Comparison of ENCODE assay signal across 7 mouse cellular contexts in the genomic region with DNA sequence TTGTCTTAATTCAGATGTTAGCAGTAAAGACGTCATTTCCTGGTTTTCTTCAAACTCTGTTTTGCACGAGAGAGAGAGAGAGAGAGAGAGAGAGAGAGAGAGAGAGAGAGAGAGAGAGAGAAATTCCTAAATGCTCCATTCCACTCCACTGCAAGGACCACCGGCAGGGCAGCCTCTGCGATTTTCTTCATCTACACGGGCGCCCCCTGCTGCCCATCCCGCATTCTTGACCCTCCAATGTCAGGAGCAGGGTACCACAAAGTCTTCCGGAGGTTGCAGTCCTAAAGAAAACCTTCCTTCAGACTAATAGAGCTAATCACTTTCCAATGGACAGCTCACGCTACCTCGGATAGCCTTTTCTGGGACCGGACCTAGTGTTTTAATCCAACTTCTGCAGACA. TPM values are rescaled to one million over a fixed set of nuclear protein-coding genes. Genes with fewer than 3 reads are reported as not detected.
A peak's percentile ranks its signal among the peaks of the same experiment; 100 is the strongest.
DNase-seq lines count a peak whose midpoint lies in the region; ATAC-seq and TF ChIP-seq lines count a peak whose summit lies in the region.

No protein-coding gene starts in this region.

- no peak overlapping the region for H3K27ac ChIP-seq in intestine, postnatal 0 days (ENCODE audit: low read depth, low read length)
- H3K27ac ChIP-seq in limb, embryonic 12.5 days, result peak overlapping the region; percentile 98
- no peak overlapping the region for H3K27ac ChIP-seq in midbrain, embryonic 13.5 days
- no peak overlapping the region for H3K27ac ChIP-seq in spleen, adult 2 months (ENCODE audit: insufficient read depth, low read length)

- peaks cover 13% of the 10 kb centered on the region for H3K27me3 ChIP-seq in intestine, postnatal 0 days (replicated peaks; ENCODE audit: control insufficient read depth, insufficient read depth, low read length)
- no peaks in the 10 kb centered on the region for H3K27me3 ChIP-seq in limb, embryonic 12.5 days
- peaks cover 11% of the 10 kb centered on the region; the same call in 1 of the 2 replicates for H3K27me3 ChIP-seq in midbrain, embryonic 13.5 days
- peaks cover 12% of the 10 kb centered on the region for H3K27me3 ChIP-seq in spleen, adult 2 months (ENCODE audit: control insufficient read depth, insufficient read depth, low read length)

- H3K9me3 ChIP-seq in intestine, postnatal 0 days (ENCODE audit: control insufficient read depth), result no peaks in the 10 kb centered on the region
- H3K9me3 ChIP-seq in limb, embryonic 12.5 days, result no peaks in the 10 kb centered on the region
- no peaks in the 10 kb centered on the region for H3K9me3 ChIP-seq in midbrain, embryonic 13.5 days

- H3K4me1 ChIP-seq in intestine, postnatal 0 days (replicated peaks; ENCODE audit: control insufficient read depth, insufficient read depth, low read length), result no peaks in the 10 kb centered on the region
- peaks cover 40% of the 10 kb centered on the region for H3K4me1 ChIP-seq in limb, embryonic 12.5 days (replicated peaks)
- H3K4me1 ChIP-seq in midbrain, embryonic 13.5 days (replicated peaks), result peaks cover 9% of the 10 kb centered on the region
- H3K4me1 ChIP-seq in spleen, adult 2 months (ENCODE audit: control insufficient read depth, insufficient read depth, insufficient read length), result no peaks in the 10 kb centered on the region; the same call in 1 of the 2 replicates

- peak; percentile 85 for ATAC-seq in granulocyte monocyte progenitor cell, adult 5-6 weeks (replicated peaks; ENCODE audit: poor library complexity, severe bottlenecking)
- 0 out of 2 replicates have a peak, but pooled peaks have one; percentile 61 for ATAC-seq in intestine, postnatal 0 days
- peak; percentile 72; the same call in 1 of the 2 replicates for ATAC-seq in limb, embryonic 12.5 days (ENCODE audit: insufficient number of reproducible peaks, insufficient read depth, low FRiP score, low TSS enrichment, low read depth)
- ATAC-seq in midbrain, embryonic 13.5 days, result peak; percentile 79

- no peaks in the 10 kb centered on the region for H3K36me3 ChIP-seq in intestine, postnatal 0 days (ENCODE audit: control insufficient read depth, insufficient read depth)
- peaks cover 12% of the 10 kb centered on the region; the same call in 1 of the 2 replicates for H3K36me3 ChIP-seq in limb, embryonic 12.5 days
- H3K36me3 ChIP-seq in midbrain, embryonic 13.5 days, result no peaks in the 10 kb centered on the region
- H3K36me3 ChIP-seq in spleen, adult 2 months (ENCODE audit: control insufficient read depth, insufficient read depth, low read length), result no peaks in the 10 kb centered on the region

- no peak overlapping the region for H3K9ac ChIP-seq in intestine, postnatal 0 days (ENCODE audit: low read depth, low read length)
- peak overlapping the region; percentile 96 for H3K9ac ChIP-seq in limb, embryonic 12.5 days (replicated peaks)
- peak overlapping the region; percentile 78 for H3K9ac ChIP-seq in midbrain, embryonic 13.5 days (replicated peaks)

- WGBS in intestine, postnatal 0 days, result under 1% methylated on average over 11 of the region's 11 CpGs
- under 1% methylated on average over 11 of the region's 11 CpGs for WGBS in limb, embryonic 12.5 days
- WGBS in midbrain, embryonic 13.5 days, result under 1% methylated on average over 11 of the region's 11 CpGs
- under 1% methylated on average over 11 of the region's 11 CpGs for WGBS in spleen, adult 2 months

- H3K4me3 ChIP-seq in intestine, postnatal 0 days (ENCODE audit: low read depth, low read length), result peak overlapping the region; percentile 78
- peak overlapping the region; percentile 94 for H3K4me3 ChIP-seq in limb, embryonic 12.5 days (replicated peaks)
- peak overlapping the region; percentile 86 for H3K4me3 ChIP-seq in midbrain, embryonic 13.5 days (replicated peaks)
- H3K4me3 ChIP-seq in spleen, adult 2 months (ENCODE audit: extremely low read depth, insufficient read depth, insufficient read length), result no peak overlapping the region

- H3K4me2 ChIP-seq in intestine, postnatal 0 days (replicated peaks; ENCODE audit: low read depth), result peak overlapping the region; percentile 99
- peak overlapping the region; percentile 80 for H3K4me2 ChIP-seq in limb, embryonic 12.5 days
- H3K4me2 ChIP-seq in midbrain, embryonic 13.5 days (replicated peaks), result peak overlapping the region; percentile 100

- no peak for TF ChIP-seq POLR2A in spleen, adult 2 months (IDR thresholded peaks at IDR 0.05; ENCODE audit: low read depth, low read length)

- peak; percentile 86 for TF ChIP-seq CTCF in intestine, postnatal 0 days (IDR thresholded peaks at IDR 0.05; ENCODE audit: low read depth)
- TF ChIP-seq CTCF in spleen, adult 2 months (IDR thresholded peaks at IDR 0.05; ENCODE audit: extremely low read depth, insufficient read depth, insufficient read length, insufficient replicate concordance), result peak; percentile 42; the same call in 1 of the 2 replicates

- DNase-seq in adrenal gland, adult (ENCODE audit: inconsistent age in 2 of 2, low spot score in 1 of 2), result peak; percentile 64 to 88
- peak; percentile 94 for DNase-seq in embryo, embryonic 10.5 days (ENCODE audit: low spot score)
- DNase-seq in spleen, adult 2 months (ENCODE audit: low read depth in 1 of 2, low spot score in 2 of 2), result peak in 1 of 2 experiments; percentile 29

RNA-seq across cellular contexts. Expression of a gene that starts 0.5 kb away (rescaled TPM):
- not detected in 2 replicates for total RNA-seq in granulocyte monocyte progenitor cell, adult 5-6 weeks (2014; fragmentation: Nextera tagmentation)
- total RNA-seq in granulocyte monocyte progenitor cell, adult 5-6 weeks (2017), result not detected in 2 replicates
- 8.1 and 8.5 TPM in 2 replicates for polyA plus RNA-seq in intestine, postnatal 0 days (2015; fragmentation: Nextera tagmentation; extraction: Ambion mirVana)
- polyA plus RNA-seq in limb, embryonic 12.5 days (2016; fragmentation: Nextera tagmentation; extraction: Ambion mirVana), result 43.8 and 52.8 TPM in 2 replicates
- polyA plus RNA-seq in midbrain, embryonic 13.5 days (2015; fragmentation: Nextera tagmentation; extraction: Ambion mirVana), result 2.6 and 2.7 TPM in 2 replicates
- 3.7 and 4.1 TPM in 2 replicates for polyA plus RNA-seq in spleen, adult 2 months (2012; rRNA removed)
